Mouse (Mus musculus) thymus, adult 2 months (tissue): Measurements from ENCODE around the gene Grem1.

ENCODE experiments used
- CTCF ChIP-seq: fragments of 200-500 bp; IDR thresholded peaks from 2 replicates; pipeline ENCODE4 v1.5.1; 2012; ENCODE audit warnings: mild to moderate bottlenecking, control low read depth, low read length, moderate library complexity, borderline replicate concordance; ENCODE audit not compliant: control insufficient read depth, poor library complexity, insufficient read depth; ENCODE audit errors: extremely low read depth
- POLR2A ChIP-seq: fragments of 200-500 bp; IDR thresholded peaks from 2 replicates; pipeline ENCODE4 v1.6.1; 2012; ENCODE audit warnings: mild to moderate bottlenecking, low read length, control low read depth, moderate library complexity; ENCODE audit not compliant: control insufficient read depth, poor library complexity, insufficient read depth; ENCODE audit errors: extremely low read depth

GRCm38 (mm10) chr2:113784851-113785250 is 26.4 kb upstream of the Grem1 start:
- no peak for TF ChIP-seq CTCF
- TF ChIP-seq POLR2A = no peak
